Mouse (Mus musculus) G1E-ER4 (cell line): ENCODE data around the gene Spaca6. TPM values are rescaled to one million over a fixed set of nuclear protein-coding genes. Genes with fewer than 3 reads are reported as not detected.

Source experiments
- GATA1 ChIP-seq: IDR thresholded peaks from one replicate; pipeline ENCODE4 v1.8.0; 2012; ENCODE audit warnings: low read length, inconsistent platforms
- polyA plus RNA-seq: library from polyadenylated mRNA; stranded (reverse); fragments of >175 nt; gene quantifications from 2 replicates; pipeline ENCODE4 v1.2.3, GENCODE M21; 2012

Gene Spaca6
- polyA plus RNA-seq, 1 experiment = 4.4 TPM

DNA sequence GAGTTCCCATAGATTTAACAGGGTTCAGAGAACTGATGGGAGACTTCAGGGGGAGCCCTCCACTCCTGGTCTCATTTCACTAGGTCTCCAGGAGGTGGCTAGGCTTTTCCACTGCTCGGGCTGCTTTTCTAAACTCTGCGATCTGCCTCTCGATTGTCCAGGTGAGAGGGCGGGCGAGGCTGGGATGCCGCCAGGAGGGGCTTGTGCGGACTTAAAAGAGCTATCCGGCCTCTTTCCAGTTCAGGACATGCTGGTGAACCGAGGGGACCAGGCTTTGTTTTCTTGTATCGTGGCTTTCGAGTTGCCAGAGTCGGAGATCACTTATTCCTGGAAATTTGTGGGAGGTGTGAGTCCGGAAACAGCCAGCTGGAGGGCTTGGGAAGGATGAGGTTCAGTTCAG is 10.5 kb downstream of the Spaca6 start:
- TF ChIP-seq GATA1 = no peak

DNA sequence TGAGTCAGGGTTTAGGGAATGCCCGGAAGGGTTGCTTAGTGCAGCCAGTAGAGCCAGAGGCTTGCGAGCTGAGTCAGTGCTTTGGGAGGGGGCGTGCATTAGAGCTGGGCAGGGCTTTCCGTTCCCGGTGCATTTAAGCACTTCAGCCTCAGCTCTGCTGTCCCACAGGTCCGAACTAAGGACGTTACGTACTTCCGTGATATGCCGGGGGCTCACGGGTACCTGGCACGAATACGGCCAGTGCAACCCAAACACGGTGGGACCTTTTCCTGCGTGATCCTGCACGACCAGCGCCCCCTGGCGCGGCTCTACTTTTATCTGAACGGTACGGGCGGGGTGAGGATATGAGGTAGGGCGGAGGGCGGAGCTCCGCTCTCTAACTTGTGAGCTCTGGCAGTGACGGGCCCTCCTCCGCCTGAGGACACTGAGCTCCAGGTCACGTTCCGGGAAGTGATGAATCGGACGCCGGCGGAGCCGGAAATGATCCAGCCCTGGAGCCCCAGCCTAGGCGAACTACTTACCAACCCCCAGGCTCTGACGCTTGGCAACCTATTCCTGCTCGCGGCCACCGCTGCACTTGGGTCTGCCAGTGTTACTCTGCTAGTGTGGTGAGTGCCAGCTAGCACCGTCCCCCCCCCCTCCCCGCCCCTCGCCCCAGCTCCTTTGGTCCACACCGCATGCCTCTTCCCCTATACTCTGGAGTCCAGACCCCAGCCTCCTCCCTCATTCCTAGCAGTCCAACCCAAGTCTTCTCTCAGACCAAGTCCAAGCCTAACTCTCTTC is 11.2 kb downstream of the Spaca6 start:
- TF ChIP-seq GATA1 = no peak

DNA sequence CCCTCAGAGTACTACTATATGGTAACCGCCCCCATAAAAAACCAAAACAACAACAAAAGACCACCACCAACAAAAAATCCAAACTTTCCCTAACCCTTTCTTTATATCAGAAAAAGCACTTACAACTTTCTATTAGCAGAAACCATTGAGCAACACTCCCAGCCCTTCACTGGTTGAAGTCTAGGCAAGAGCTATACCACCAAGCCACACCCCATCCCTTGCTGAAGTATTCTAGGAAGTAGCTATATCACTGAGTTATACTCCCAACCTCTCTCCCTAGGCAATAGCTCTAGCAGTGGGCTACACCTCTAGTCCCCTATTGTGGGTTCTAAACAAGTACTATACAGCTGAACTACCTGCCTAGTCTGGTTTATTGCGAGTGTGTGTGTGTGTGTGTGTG is 12.3 kb downstream of the Spaca6 start:
- no peak for TF ChIP-seq GATA1

DNA sequence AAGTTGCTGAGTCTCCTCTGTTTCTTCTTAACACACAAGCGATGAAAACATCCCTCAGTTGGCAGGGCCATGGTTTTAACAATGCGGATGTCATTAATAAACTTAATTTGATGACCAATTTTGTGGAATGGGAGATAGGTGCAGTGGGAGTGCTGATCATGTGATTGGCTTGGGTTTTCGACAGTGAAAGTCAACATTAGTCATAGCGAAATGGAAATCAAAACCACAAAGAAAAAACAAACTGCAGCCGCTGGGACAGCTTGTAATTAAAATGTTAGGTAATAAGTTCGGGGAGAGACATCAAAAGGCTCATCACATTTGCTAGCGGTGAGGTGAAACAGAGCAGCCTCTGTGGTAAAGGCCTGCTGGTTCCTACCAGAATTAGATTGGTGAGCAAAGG is 13.8 kb downstream of the Spaca6 start:
- TF ChIP-seq GATA1 = no peak

DNA sequence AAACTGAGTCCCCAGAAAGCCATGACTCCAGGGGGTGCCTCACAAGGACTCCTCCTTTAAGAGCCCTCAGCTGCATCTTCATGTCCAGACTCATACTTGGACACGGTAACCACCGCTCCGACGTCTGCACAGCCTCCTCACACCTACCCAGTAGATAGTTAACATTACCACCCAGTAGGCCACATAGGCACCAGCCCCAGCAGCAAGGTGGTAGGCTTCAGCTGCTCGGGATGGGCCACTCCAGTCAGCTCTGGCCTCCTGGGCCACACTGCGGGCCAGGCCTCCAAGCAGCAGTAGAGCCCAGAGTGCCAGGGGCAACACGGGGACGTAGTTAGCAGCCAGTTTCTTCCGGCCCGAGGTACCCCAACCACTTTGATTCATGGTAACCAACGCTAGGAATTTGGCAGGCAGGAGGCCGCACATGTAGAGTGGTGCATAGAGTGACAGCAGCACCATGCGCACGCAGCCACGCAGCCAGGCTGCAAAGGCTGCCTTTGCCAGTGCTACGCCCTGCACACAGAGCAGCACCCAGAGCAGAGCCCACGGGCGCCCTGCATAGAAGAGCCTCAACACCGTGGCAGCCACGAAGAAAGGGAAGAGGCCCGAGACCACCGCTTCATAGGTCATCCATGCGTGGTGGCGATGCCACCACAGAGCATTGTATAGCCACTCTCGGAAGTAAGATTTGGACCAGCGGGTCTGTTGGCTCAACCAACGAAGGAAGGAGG is 16.7 kb downstream of the Spaca6 start:
- TF ChIP-seq GATA1 = no peak

GRCm38 (mm10) chr17:17845187-17846027 is 18.4 kb downstream of the Spaca6 start:
- no peak for TF ChIP-seq GATA1

- TF ChIP-seq GATA1 = peak; percentile 59
These were observed 22.0 kb downstream of the Spaca6 start for GRCm38 (mm10) chr17:17848988-17849387.

- no peak for TF ChIP-seq GATA1
These were observed 23.2 kb downstream of the Spaca6 start for GRCm38 (mm10) chr17:17849906-17850712.

DNA sequence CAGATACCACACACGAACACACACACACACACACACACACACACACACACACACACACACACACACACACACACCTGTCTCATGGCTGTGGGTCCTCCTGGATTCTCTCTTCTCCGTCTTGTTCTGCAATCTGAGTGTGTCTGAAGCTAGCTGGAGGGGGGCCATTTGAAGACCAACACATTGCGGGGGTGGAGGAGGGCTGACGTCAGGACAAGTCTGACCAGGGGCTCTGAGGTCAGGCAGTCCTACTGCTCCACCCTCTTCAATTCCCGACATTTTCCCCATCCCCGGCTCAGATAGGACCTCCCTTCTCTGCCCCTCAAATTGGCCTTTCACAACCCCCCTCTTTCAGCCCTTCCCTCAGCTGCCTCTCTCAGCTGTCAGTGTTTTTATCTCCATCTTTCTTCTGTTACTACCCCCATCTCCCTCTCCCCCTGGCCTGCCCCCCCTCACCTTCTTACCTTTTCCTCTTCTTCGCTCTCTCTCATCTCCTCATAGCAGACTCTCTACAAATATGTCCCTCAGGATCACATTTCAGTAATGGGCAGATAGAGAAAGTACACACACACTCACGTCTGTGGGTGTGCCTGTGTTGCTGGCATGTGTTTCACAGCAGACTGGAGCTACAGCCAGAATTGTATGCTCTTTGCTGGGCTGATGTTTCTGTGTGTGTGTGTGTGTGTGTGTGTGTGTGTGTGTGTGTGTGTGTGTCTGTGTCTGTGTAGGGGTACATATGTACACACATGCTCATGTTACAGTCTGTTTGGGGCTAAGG is 28.3 kb downstream of the Spaca6 start, which contains the start of gene Has1:
Has1 (minus strand) TSS at position 142 of the 775 bp plus-strand sequence.
- no peak for TF ChIP-seq GATA1

- TF ChIP-seq GATA1 = no peak
These were observed 29.7 kb downstream of the Spaca6 start for GRCm38 (mm10) chr17:17856612-17857011.

- no peak for TF ChIP-seq GATA1
These were observed 30.5 kb downstream of the Spaca6 start for GRCm38 (mm10) chr17:17857446-17857845.

DNA sequence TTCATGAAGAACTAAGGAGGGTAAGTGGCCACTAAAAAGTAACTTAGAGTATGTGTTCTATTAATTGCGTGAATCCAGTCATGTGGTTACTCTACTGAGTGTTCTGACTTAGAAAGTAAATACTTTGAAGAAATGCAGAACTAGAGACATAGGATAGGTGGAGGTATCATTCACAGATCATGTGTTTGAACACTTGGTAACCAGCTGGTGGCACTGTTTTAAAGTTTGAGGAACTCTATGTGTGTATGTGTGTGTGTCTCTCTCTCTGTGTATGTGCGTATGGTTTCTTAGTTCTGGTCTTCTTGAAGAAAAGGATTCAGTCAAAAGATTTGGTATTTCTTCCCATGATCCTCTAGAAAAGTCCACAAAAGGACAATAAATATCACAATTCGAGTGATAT is 33.2 kb downstream of the Spaca6 start:
- no peak for TF ChIP-seq GATA1

- TF ChIP-seq GATA1 = no peak
These were observed 35.4 kb downstream of the Spaca6 start for GRCm38 (mm10) chr17:17862360-17862759.

DNA sequence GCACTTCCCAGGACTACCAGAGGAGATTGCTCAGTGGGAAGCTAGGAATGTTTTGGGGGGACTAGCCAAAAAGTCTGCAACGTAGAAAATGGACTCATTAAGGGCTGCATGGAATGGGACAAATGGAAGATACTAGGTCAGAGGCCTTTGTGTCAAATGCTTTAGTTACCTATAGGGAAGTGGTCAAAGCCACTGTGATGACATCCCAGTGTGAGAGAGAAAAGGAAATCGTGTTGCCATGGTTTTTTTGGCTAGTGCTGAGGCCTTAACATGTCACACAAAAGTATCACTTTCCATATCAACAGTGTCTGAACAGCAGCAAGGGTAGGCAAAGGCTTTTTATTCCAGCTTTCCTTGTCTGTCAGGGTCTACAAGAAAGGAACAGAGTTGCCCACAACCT is 38.2 kb downstream of the Spaca6 start:
- no peak for TF ChIP-seq GATA1
